Mouse (Mus musculus): ENCODE results near the gene Hdhd5. TPM values are rescaled to one million over a fixed set of nuclear protein-coding genes. Genes with fewer than 3 reads are reported as not detected.

The Hdhd5 gene
- total RNA-seq, 2 experiments from 2014 or later = 4.3 to 4.7 TPM

- no peak for ATAC-seq (replicated peaks; ENCODE audit: poor library complexity)
These were observed 68.9 kb downstream of the Hdhd5 start for GRCm38 (mm10) chr6:120462251-120462650.

- no peak for ATAC-seq (replicated peaks; ENCODE audit: poor library complexity)
These were observed 69.9 kb downstream of the Hdhd5 start for GRCm38 (mm10) chr6:120461217-120461616.

Other genes starting within 250 kb of the Hdhd5 start
- not detected in 2 replicates for gene D330020A13Rik, start 237.0 kb downstream of the Hdhd5 start, total RNA-seq (2015)
- not detected in 2 replicates for gene D330020A13Rik, start 237.0 kb downstream of the Hdhd5 start, total RNA-seq (2017)
- gene B4galnt3, start 236.8 kb downstream of the Hdhd5 start, total RNA-seq (2015) = not detected in 2 replicates
- 0.03 and 0.12 TPM in 2 replicates for gene B4galnt3, start 236.8 kb downstream of the Hdhd5 start, total RNA-seq (2017)
- 30.6 and 31.0 TPM in 2 replicates for gene Kdm5a, start 167.2 kb downstream of the Hdhd5 start, total RNA-seq (2015)
- 68.8 and 117 TPM in 2 replicates for gene Kdm5a, start 167.2 kb downstream of the Hdhd5 start, total RNA-seq (2017)
- gene Ccdc77, start 166.9 kb downstream of the Hdhd5 start, total RNA-seq (2015) = 13.7 and 19.4 TPM in 2 replicates
- 31.5 and 33.8 TPM in 2 replicates for gene Ccdc77, start 166.9 kb downstream of the Hdhd5 start, total RNA-seq (2017)
- 23.1 and 30.3 TPM in 2 replicates for gene Il17ra, start 68.1 kb downstream of the Hdhd5 start, total RNA-seq (2015)
- gene Il17ra, start 68.1 kb downstream of the Hdhd5 start, total RNA-seq (2017) = 19.8 and 25.9 TPM in 2 replicates
- gene Tmem121b, start 37.5 kb downstream of the Hdhd5 start, total RNA-seq (2015) = 0.10 TPM in 1 of 2 replicates, not detected in the other
- 0.08 TPM in 1 of 2 replicates, not detected in the other for gene Tmem121b, start 37.5 kb downstream of the Hdhd5 start, total RNA-seq (2017)
- 0.42 and 1.3 TPM in 2 replicates for gene Cecr2, start 135.1 kb upstream of the Hdhd5 start, total RNA-seq (2015)
- 0.12 and 1.8 TPM in 2 replicates for gene Cecr2, start 135.1 kb upstream of the Hdhd5 start, total RNA-seq (2017)
- not detected in 2 replicates for gene Slc25a18, start 242.3 kb upstream of the Hdhd5 start, total RNA-seq (2015)
- gene Slc25a18, start 242.3 kb upstream of the Hdhd5 start, total RNA-seq (2017) = not detected in 2 replicates

All from megakaryocyte progenitor cell, adult 5-6 weeks (primary cell).